In the genomic region with DNA sequence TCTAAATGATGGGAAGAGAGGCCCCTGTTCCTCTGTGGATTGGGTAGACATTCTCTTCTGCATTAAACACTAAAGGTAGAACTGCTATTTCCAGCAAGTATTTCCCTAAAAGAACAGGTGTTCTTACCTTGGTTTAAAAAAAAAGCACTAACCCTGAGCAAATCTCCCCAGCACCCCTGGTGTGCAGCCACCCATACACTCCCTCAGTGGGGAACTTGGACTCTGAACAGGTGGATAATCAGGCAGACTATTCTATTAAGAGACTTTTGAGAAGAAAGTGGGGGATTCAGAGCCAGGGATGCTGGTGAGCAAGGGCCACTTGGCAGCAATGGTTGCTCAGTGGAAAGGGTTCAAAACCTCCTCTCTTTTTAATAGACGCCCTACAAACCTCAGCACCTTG, we compare ENCODE assay signal across 18 mouse cellular contexts.
"Had no signal": no experiment of that assay in that cellular context is flagged by ENCODE, and none has a peak within 500 bp of the region (broad histone marks: within the 10 kb centered on the region; RNA-seq: fewer than 3 reads in every experiment).

No protein-coding gene starts in this region.

- ATAC-seq: midbrain, embryonic 13.5 days; midbrain, embryonic 16.5 days had no signal

- H3K9ac ChIP-seq: lung, embryonic 14.5 days; midbrain, embryonic 13.5 days; neural tube, embryonic 13.5 days; neural tube, embryonic 15.5 days had no signal

- H3K27ac ChIP-seq: midbrain, embryonic 10.5 days; midbrain, embryonic 13.5 days; neural tube, embryonic 13.5 days; neural tube, embryonic 15.5 days had no signal

- H3K4me3 ChIP-seq: midbrain, embryonic 10.5 days; midbrain, embryonic 13.5 days; myocyte; neural tube, embryonic 13.5 days; neural tube, embryonic 15.5 days had no signal

- H3K27me3 ChIP-seq: midbrain, embryonic 13.5 days; neural tube, embryonic 13.5 days; neural tube, embryonic 15.5 days had no signal

- H3K4me1 ChIP-seq: midbrain, embryonic 10.5 days; midbrain, embryonic 13.5 days; neural tube, embryonic 13.5 days; neural tube, embryonic 15.5 days had no signal

- DNase-seq: lung, adult 18-20 months; lung, embryonic 14.5 days; lung, postnatal 10 days; lung, postnatal 4 days; retina, postnatal 1 day; right cerebral cortex, adult 18-20 months; right cerebral cortex, postnatal 25 days; right cerebral cortex, postnatal 4 days; spleen, adult 18-20 months; thymus, adult 18-20 months; thymus, postnatal 14 days; thymus, postnatal 36 days had no signal

- H3K9me3 ChIP-seq: midbrain, embryonic 10.5 days; midbrain, embryonic 13.5 days; neural tube, embryonic 13.5 days; neural tube, embryonic 15.5 days had no signal

- H3K4me2 ChIP-seq: lung, embryonic 14.5 days; midbrain, embryonic 13.5 days; neural tube, embryonic 13.5 days; neural tube, embryonic 15.5 days had no signal

- H3K36me3 ChIP-seq: midbrain, embryonic 10.5 days; midbrain, embryonic 13.5 days; neural tube, embryonic 13.5 days; neural tube, embryonic 15.5 days had no signal
